Mouse (Mus musculus): ENCODE measurements at regions not wholly inside any gene's neighbourhood (a gene's known extent, or its start where the extent isn't known, plus 50 kb on each side); places are given as distances from the start of the nearest gene placed in this dataset.

DNA sequence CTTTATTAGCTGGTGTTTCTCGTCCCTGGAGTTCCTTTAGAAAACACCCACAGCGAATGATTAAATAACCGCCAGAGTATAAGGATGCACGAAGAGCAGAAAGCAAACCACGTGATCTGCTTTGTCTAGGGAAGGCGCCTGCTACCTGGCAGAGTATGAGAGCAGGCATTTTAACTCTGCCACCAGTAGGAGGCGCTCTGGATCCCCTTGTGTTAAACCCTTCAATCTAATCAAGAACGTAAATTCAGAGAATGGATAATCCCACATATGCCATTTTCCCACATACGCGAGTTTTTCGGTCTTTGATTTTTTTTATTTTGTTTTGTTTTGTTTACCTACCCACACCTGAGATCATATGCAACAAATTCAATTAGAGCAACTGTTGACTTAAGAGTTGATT is 376.1 kb upstream of the Jmjd1c start:
- no peak overlapping the region for H3K4me3 ChIP-seq (ENCODE audit: insufficient read depth, low read length)
- no peak overlapping the region for H3K27ac ChIP-seq (ENCODE audit: insufficient read depth, low read length)
- TF ChIP-seq POLR2A (IDR thresholded peaks at IDR 0.05; ENCODE audit: low read depth, low read length) (no peak), CTCF (IDR thresholded peaks at IDR 0.05; ENCODE audit: borderline replicate concordance, insufficient read depth, low read length) (no peak)
- no peaks in the 10 kb centered on the region for H3K4me1 ChIP-seq (ENCODE audit: control insufficient read depth, insufficient read depth, low read length)

DNA sequence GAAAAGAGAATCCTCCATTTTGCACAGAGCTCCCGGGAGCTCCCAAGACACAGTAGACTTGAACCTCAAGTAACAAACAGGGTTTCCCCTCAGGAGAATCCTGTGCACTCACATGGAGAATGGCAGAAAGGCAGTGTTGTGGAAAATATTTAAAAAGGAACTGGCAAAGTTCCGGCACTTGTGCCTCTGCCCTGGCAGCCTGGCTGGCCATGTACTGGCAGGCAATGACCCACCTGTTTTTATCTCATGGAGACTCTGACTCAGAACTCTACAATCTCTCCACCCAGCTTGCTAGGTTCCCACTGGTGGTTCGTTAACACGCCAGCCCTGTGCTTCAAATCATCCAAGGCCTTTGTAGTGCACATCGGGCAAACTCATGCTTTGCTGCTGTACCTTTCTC is 362.3 kb upstream of the Jmjd1c start:
- Histone ChIP-seq H3K4me3 (ENCODE audit: insufficient read depth, low read length) (no peak overlapping the region), H3K4me1 (ENCODE audit: control insufficient read depth, insufficient read depth, low read length) (no peaks in the 10 kb centered on the region), H3K27ac (ENCODE audit: insufficient read depth, low read length) (no peak overlapping the region)
- TF ChIP-seq CTCF (IDR thresholded peaks at IDR 0.05; ENCODE audit: borderline replicate concordance, insufficient read depth, low read length) (no peak), POLR2A (IDR thresholded peaks at IDR 0.05; ENCODE audit: low read depth, low read length) (no peak)

DNA sequence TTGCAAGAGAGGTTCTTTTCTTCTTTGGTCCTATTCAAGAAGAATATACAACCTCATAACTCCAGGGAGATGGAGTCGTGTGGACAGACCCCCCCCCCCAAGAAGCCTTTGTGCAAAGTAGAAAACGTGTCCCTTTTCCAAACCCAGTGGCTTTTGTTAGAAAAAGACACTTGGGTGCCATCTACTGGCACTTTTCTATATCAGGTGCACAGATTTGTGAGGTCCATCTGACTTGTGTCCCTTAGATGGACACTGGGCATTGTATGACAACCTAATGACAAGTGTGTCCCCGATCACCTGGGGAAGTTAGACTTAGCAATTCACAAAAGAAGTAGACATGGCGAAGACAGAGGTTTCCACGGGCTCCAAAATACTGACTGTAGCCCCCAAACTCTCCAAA is 361.1 kb upstream of the Jmjd1c start:
- no peak overlapping the region for H3K4me3 ChIP-seq (ENCODE audit: insufficient read depth, low read length)
- no peak for TF ChIP-seq CTCF (IDR thresholded peaks at IDR 0.05; ENCODE audit: borderline replicate concordance, insufficient read depth, low read length)
- no peak for TF ChIP-seq POLR2A (IDR thresholded peaks at IDR 0.05; ENCODE audit: low read depth, low read length)
- no peak overlapping the region for H3K27ac ChIP-seq (ENCODE audit: insufficient read depth, low read length)
- no peaks in the 10 kb centered on the region for H3K4me1 ChIP-seq (ENCODE audit: control insufficient read depth, insufficient read depth, low read length)

DNA sequence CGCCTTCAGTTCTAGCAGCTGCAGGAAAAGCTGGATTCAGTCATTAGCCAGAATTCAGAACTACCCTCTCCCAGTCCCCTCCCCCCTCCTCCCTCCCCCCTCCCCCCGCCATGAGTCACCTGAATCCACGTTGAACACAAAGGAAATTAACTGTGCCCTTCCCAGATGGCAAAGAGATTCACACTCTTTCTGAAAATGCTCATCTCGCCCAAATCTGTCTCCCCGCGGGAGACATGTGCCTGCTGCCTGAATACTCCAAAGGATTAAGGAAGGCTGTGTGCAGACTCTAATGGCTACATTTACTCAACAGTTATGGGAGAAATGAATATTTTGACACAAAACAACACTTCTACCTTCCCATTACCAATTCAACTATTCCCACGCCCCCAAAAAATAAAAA is 356.9 kb upstream of the Jmjd1c start:
- no peak overlapping the region for H3K4me3 ChIP-seq (ENCODE audit: insufficient read depth, low read length)
- no peaks in the 10 kb centered on the region for H3K4me1 ChIP-seq (ENCODE audit: control insufficient read depth, insufficient read depth, low read length)
- no peak for TF ChIP-seq POLR2A (IDR thresholded peaks at IDR 0.05; ENCODE audit: low read depth, low read length)
- no peak for TF ChIP-seq CTCF (IDR thresholded peaks at IDR 0.05; ENCODE audit: borderline replicate concordance, insufficient read depth, low read length)
- no peak overlapping the region for H3K27ac ChIP-seq (ENCODE audit: insufficient read depth, low read length)

DNA sequence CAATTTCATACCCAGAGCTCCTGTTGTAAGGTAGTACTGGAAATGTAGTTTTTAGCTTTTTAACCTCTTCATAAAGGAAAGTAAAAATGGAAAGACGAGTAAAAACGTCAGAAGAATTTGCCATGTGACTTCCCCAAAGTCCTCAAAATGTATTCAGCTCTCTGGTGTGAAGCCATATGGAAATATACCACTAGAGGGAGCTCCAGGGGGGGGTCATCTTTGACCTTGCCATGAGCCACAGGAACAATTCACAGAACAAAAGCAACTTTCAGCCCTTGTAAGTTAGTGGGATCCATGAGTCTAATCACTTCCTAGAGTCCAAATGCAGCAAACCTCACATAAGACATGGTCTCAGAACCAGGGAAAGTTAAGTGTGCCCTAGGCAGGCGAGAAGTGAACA is 354.1 kb upstream of the Jmjd1c start:
- H3K4me1 ChIP-seq (ENCODE audit: control insufficient read depth, insufficient read depth, low read length): no peaks in the 10 kb centered on the region
- no peak overlapping the region for H3K4me3 ChIP-seq (ENCODE audit: insufficient read depth, low read length)
- no peak overlapping the region for H3K27ac ChIP-seq (ENCODE audit: insufficient read depth, low read length)
- TF ChIP-seq POLR2A (IDR thresholded peaks at IDR 0.05; ENCODE audit: low read depth, low read length) (no peak), CTCF (IDR thresholded peaks at IDR 0.05; ENCODE audit: borderline replicate concordance, insufficient read depth, low read length) (no peak)

DNA sequence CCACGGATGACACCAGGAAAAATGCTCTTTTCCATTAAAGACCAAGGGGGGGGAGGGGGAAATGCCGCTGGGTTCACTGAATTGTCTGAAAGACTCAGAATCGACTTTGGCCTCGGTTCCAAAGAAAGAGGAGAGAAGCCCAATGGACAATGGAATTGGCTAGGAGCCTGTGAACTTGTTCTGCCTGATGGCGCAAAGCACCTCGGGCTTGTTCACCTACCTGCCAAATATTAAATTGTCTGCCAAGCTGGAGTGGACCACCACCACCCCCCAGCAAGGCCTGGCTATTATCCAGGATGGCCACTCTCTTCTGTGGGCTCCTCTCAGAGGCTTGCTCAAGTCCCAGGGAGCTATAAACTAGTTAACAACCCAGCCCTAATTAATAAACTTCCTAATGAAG is 352.7 kb upstream of the Jmjd1c start:
- Histone ChIP-seq H3K27ac (ENCODE audit: insufficient read depth, low read length) (no peak overlapping the region), H3K4me1 (ENCODE audit: control insufficient read depth, insufficient read depth, low read length) (no peaks in the 10 kb centered on the region), H3K4me3 (ENCODE audit: insufficient read depth, low read length) (no peak overlapping the region)
- no peak for TF ChIP-seq POLR2A (IDR thresholded peaks at IDR 0.05; ENCODE audit: low read depth, low read length)
- TF ChIP-seq CTCF (IDR thresholded peaks at IDR 0.05; ENCODE audit: borderline replicate concordance, insufficient read depth, low read length): no peak

DNA sequence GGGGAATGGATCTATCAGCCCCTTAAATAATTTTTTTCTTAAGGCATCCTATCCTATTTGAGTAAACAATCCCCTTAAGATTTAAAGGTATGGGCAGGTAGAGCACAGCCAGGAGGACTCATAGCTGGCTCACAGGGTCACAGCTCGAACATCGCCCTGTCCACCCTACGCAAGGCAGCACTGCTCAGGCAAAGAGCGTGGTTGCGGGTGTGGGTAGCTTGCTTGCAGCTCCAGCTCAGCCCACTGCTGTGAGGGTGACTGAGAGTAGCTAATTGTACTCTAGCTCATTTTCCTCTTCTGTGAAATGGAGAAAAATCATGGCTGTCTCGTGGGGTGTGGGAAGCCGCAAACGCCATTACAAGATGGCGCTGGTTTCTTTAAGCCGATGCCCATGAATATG is 350.1 kb upstream of the Jmjd1c start:
- no peak for TF ChIP-seq POLR2A (IDR thresholded peaks at IDR 0.05; ENCODE audit: low read depth, low read length)
- TF ChIP-seq CTCF (IDR thresholded peaks at IDR 0.05; ENCODE audit: borderline replicate concordance, insufficient read depth, low read length): no peak
- H3K4me1 ChIP-seq (ENCODE audit: control insufficient read depth, insufficient read depth, low read length): no peaks in the 10 kb centered on the region
- no peak overlapping the region for H3K27ac ChIP-seq (ENCODE audit: insufficient read depth, low read length)
- H3K4me3 ChIP-seq (ENCODE audit: insufficient read depth, low read length): no peak overlapping the region

DNA sequence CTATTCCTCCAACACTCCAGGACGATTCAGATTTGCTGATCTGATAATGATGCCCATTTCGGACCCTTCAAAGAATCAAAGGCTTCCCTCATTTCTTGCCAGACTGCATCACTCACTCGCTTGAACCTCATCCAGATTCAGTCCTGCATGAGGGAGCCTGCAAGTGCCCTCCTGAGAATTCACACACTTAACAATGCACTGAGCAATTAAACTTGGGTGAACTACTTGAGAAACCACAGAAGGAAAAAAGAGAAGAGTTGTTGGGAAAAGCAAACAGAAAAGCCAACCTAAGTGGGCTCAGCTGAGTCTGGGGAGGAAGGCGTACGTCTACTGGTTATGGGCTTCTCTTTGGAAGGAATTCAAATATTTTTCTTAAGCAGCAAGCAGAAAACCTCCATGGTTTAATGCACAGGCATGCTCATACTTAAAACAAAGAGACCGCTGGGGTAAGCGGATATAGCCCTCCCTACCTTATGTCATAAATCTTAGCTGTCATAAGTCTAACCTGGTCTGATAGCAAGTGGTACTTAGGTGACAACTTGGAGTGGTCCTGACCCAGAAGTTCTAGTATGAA is 343.6 kb upstream of the Jmjd1c start:
- Histone ChIP-seq H3K27ac (ENCODE audit: insufficient read depth, low read length) (no peak overlapping the region), H3K4me1 (ENCODE audit: control insufficient read depth, insufficient read depth, low read length) (no peaks in the 10 kb centered on the region), H3K4me3 (ENCODE audit: insufficient read depth, low read length) (no peak overlapping the region)
- TF ChIP-seq POLR2A (IDR thresholded peaks at IDR 0.05; ENCODE audit: low read depth, low read length): no peak

DNA sequence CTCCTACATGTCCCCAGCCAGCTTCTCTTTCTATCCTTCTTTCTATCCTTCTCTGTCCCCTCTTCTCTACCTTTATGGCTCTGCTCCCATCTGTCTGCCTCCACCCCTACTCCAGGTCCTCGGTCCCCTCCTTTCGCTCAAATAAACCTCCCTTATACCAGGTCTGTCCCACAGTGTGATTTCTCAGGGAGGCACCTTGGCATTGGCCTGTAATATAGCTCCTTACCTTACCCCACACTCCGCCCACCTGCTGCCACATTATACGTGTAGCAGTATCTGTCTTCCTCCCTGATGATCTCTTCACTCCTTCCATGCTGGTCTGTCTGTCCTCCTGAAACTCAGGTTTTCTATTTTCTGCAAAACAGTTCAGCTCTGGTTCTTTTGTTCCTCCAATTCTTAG is 339.1 kb upstream of the Jmjd1c start:
- H3K4me1 ChIP-seq (ENCODE audit: control insufficient read depth, insufficient read depth, low read length): no peaks in the 10 kb centered on the region
- TF ChIP-seq POLR2A (IDR thresholded peaks at IDR 0.05; ENCODE audit: low read depth, low read length) (no peak), CTCF (IDR thresholded peaks at IDR 0.05; ENCODE audit: borderline replicate concordance, insufficient read depth, low read length) (no peak)
- no peak overlapping the region for H3K27ac ChIP-seq (ENCODE audit: insufficient read depth, low read length)
- H3K4me3 ChIP-seq (ENCODE audit: insufficient read depth, low read length): no peak overlapping the region

DNA sequence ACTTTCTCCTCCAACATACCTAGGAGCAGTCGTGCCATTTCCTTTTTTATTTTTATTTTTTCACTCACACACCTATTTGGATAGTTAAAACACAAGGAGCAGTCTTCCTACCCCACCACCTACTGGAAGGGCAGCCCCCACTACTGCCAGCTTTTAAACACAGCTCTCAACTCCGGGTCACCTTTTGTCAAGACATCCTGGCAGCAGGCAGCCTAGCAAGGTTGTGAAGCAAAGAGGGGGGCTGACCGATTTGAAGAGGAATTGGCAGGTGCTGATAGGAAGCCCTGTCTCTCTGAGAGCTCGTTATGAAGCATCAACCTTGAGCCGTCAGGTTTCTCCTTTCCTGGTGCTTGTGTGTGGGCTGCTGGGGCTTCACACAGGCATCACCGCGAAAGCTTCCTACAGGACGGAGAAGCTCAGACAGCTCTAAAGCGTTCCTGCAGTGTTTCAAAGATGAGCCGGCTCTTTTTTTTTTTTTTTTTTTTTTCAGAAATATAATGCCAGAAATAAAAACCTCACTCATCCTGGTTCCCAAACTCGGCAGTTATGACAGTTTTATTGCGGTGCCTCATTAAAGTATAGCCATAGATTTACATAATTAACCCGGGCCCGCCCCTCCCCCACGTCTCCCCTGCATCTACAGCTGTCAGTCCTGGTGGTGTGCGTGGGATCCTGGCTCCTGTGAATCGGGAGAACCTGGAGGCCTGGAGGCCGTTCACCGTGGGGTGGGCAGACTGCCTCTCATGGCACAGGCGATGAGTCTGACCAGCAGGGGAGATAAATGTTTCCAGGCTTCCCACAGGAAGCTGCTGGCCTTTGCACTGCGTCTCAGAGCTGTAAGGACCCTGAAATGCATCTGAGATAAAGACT is 325.5 kb upstream of the Jmjd1c start:
- Histone ChIP-seq H3K27ac (ENCODE audit: insufficient read depth, low read length) (no peak overlapping the region), H3K4me1 (ENCODE audit: control insufficient read depth, insufficient read depth, low read length) (no peaks in the 10 kb centered on the region), H3K4me3 (ENCODE audit: insufficient read depth, low read length) (no peak overlapping the region)
- TF ChIP-seq POLR2A (IDR thresholded peaks at IDR 0.05; ENCODE audit: low read depth, low read length) (no peak), CTCF (IDR thresholded peaks at IDR 0.05; ENCODE audit: borderline replicate concordance, insufficient read depth, low read length) (no peak)
